Mouse (Mus musculus) kidney, adult 11 months (tissue): ENCODE measurements around the gene Hoxc10.

Source experiments
- DNase-seq: peaks from one replicate; pipeline ENCODE4 v3.0.0; 2022

The Hoxc10 gene

GRCm38 (mm10) chr15:102991782-102992181 lies 25.2 kb downstream of the Hoxc10 start:
- no peak for DNase-seq

GRCm38 (mm10) chr15:102992206-102992605 lies 25.6 kb downstream of the Hoxc10 start:
- DNase-seq: no peak

GRCm38 (mm10) chr15:102992863-102993262 lies 26.3 kb downstream of the Hoxc10 start:
- no peak for DNase-seq

- DNase-seq: no peak
These were observed 30.0 kb downstream of the Hoxc10 start for GRCm38 (mm10) chr15:102996548-102996947.

GRCm38 (mm10) chr15:102997431-102997830 lies 30.8 kb downstream of the Hoxc10 start:
- no peak for DNase-seq

- peak; percentile 68 for DNase-seq
These were observed 31.4 kb downstream of the Hoxc10 start, which contains the start of gene Hoxc6 for GRCm38 (mm10) chr15:102997939-102998355. Hoxc6 (plus strand) TSS chr15:102998257.

- no peak for DNase-seq
These were observed 32.1 kb downstream of the Hoxc10 start for GRCm38 (mm10) chr15:102998608-102999182.

GRCm38 (mm10) chr15:102999183-102999831 lies 32.7 kb downstream of the Hoxc10 start:
- DNase-seq: peak; percentile 94

- no peak for DNase-seq
These were observed 33.4 kb downstream of the Hoxc10 start for GRCm38 (mm10) chr15:102999955-103000354.

GRCm38 (mm10) chr15:103000501-103000901 lies 33.9 kb downstream of the Hoxc10 start:
- DNase-seq: no peak

GRCm38 (mm10) chr15:103001370-103001769 lies 34.8 kb downstream of the Hoxc10 start:
- no peak for DNase-seq

- no peak for DNase-seq
These were observed 35.6 kb downstream of the Hoxc10 start for GRCm38 (mm10) chr15:103002156-103002555.

GRCm38 (mm10) chr15:103002821-103003448 lies 36.3 kb downstream of the Hoxc10 start:
- no peak for DNase-seq

GRCm38 (mm10) chr15:103005308-103005707 lies 38.7 kb downstream of the Hoxc10 start:
- DNase-seq: no peak

GRCm38 (mm10) chr15:103005797-103006196 lies 39.2 kb downstream of the Hoxc10 start:
- no peak for DNase-seq

GRCm38 (mm10) chr15:103006326-103006725 lies 39.7 kb downstream of the Hoxc10 start:
- no peak for DNase-seq

- no peak for DNase-seq
These were observed 42.9 kb downstream of the Hoxc10 start for GRCm38 (mm10) chr15:103009265-103010111.

- no peak for DNase-seq
These were observed 43.7 kb downstream of the Hoxc10 start for GRCm38 (mm10) chr15:103010112-103010846.

GRCm38 (mm10) chr15:103010847-103011555 lies 44.4 kb downstream of the Hoxc10 start:
- no peak for DNase-seq

GRCm38 (mm10) chr15:103011928-103012486 lies 45.4 kb downstream of the Hoxc10 start:
- DNase-seq: no peak

GRCm38 (mm10) chr15:103013238-103013984 lies 46.8 kb downstream of the Hoxc10 start:
- DNase-seq: no peak
